Mouse (Mus musculus) midbrain, postnatal 0 days (tissue): ENCODE measurements around the gene Mtor. TPM values are rescaled to one million over a fixed set of nuclear protein-coding genes. Genes with fewer than 3 reads are reported as not detected.
A peak's percentile ranks its signal among the peaks of the same experiment; 100 is the strongest.

Experiments
- ATAC-seq: fragments of 200-750 bp; cut with Nextera tagmentation; 2 replicates; pipeline ENCODE4 v1.8.0; 2017; ENCODE audit warnings: moderate number of reproducible peaks, mild to moderate bottlenecking, moderate TSS enrichment, moderate library complexity; ENCODE audit not compliant: low FRiP score
- DNase-seq: peaks from one replicate; pipeline ENCODE4 v3.0.0-alpha.2; 2015; ENCODE audit warnings: low spot score
- H3K27ac ChIP-seq: fragments of 300-500 bp; sonication (generic); 2 replicates; pipeline ENCODE4 v1.5.1; 2014; ENCODE audit warnings: low read depth, mild to moderate bottlenecking, low read length, mixed read lengths
- H3K27me3 ChIP-seq: fragments of 300-500 bp; sonication (generic); 2 replicates; pipeline ENCODE4 v1.6.1; 2014; ENCODE audit warnings: low read length, control low read depth, mixed read lengths; ENCODE audit not compliant: insufficient read depth
- H3K36me3 ChIP-seq: fragments of 300-500 bp; sonication (generic); 2 replicates; pipeline ENCODE4 v1.6.1; 2014; ENCODE audit warnings: low read length, control low read depth, mixed read lengths; ENCODE audit not compliant: insufficient read depth
- H3K4me1 ChIP-seq: fragments of 300-500 bp; sonication (generic); 2 replicates; pipeline ENCODE4 v1.6.1; 2014; ENCODE audit warnings: mild to moderate bottlenecking, control low read depth, antibody characterized with exemption, low read length, mixed read lengths; ENCODE audit not compliant: insufficient read depth
- H3K4me2 ChIP-seq: fragments of 300-500 bp; sonication (generic); 2 replicates; pipeline ENCODE4 v1.6.1; 2014; ENCODE audit warnings: low read depth, mild to moderate bottlenecking, low read length, mixed read lengths; ENCODE audit not compliant: poor library complexity, severe bottlenecking
- H3K4me3 ChIP-seq: fragments of 300-500 bp; sonication (generic); 2 replicates; pipeline ENCODE4 v1.5.1; 2014; ENCODE audit warnings: low read depth, mild to moderate bottlenecking, low read length, moderate library complexity
- H3K9ac ChIP-seq: fragments of 300-500 bp; sonication (generic); replicated peaks from 2 replicates; pipeline ENCODE4 v1.6.1; 2014; ENCODE audit warnings: mild to moderate bottlenecking, low read length, moderate library complexity, mixed read lengths; ENCODE audit not compliant: poor library complexity, severe bottlenecking
- H3K9me3 ChIP-seq: fragments of 300-500 bp; sonication (generic); 2 replicates; pipeline ENCODE4 v1.6.1; 2016; ENCODE audit warnings: low read length, control low read depth
- CTCF ChIP-seq: IDR thresholded peaks from 2 replicates; pipeline ENCODE4 v1.5.1; 2016; ENCODE audit warnings: antibody characterized with exemption, mild to moderate bottlenecking
- WGBS: fragments of 180-500 bp; shearing (Covaris S2); extraction: QIAGEN DNeasy Blood & Tissue Kit; methylation state at CpG from one replicate; pipeline ENCODE4 v1.1.7; 2014; 5-methylcytosine and 5-hydroxymethylcytosine counted together
- polyA plus RNA-seq: library from polyadenylated mRNA; unstranded; fragments of >200 nt; fragmentation: Nextera tagmentation; extraction: Ambion mirVana; gene quantifications from 2 replicates; pipeline ENCODE4 v1.2.1, GENCODE M21; 2015
- total RNA-seq: library from RNA; depleted of rRNA; stranded (reverse); fragments of >200 nt; gene quantifications from 2 replicates; pipeline ENCODE4 v1.2.3, GENCODE M21; 2014

The Mtor gene
- total and polyA plus RNA-seq, 2 experiments from 2014 or later: 27.8 to 54.5 TPM

DNA sequence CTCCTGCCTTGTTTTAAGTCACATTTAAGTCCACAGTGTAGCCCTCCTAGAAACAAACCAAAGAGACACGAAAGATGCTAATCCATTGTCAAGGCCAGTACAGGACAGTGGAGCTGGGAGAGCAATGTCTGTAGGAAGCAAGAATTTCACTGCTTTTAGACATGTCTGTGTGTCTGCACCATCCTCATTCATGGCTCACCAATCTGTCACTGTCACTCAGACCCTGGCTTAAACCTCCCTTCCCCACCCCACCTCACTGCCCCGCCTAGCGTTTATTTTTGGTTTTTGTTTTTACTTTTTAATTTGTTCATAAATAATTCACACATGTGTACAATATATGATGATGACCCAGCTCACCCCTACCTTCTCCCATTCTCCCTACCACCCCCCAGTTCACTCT, 84.1 kb downstream of the Mtor start:
- no peak overlapping the region for H3K4me3 ChIP-seq
- no peak for TF ChIP-seq CTCF
- no peak overlapping the region for H3K27ac ChIP-seq
- H3K9me3 ChIP-seq: no peaks in the 10 kb centered on the region
- no peak overlapping the region for H3K4me2 ChIP-seq
- H3K27me3 ChIP-seq: no peaks in the 10 kb centered on the region
- H3K4me1 ChIP-seq: no peaks in the 10 kb centered on the region
- no peak overlapping the region for H3K9ac ChIP-seq
- H3K36me3 ChIP-seq: peaks cover 81% of the 10 kb centered on the region
- WGBS: 96% methylated on average over 3 of the region's 3 CpGs
- no peak for DNase-seq
- no peak for ATAC-seq

DNA sequence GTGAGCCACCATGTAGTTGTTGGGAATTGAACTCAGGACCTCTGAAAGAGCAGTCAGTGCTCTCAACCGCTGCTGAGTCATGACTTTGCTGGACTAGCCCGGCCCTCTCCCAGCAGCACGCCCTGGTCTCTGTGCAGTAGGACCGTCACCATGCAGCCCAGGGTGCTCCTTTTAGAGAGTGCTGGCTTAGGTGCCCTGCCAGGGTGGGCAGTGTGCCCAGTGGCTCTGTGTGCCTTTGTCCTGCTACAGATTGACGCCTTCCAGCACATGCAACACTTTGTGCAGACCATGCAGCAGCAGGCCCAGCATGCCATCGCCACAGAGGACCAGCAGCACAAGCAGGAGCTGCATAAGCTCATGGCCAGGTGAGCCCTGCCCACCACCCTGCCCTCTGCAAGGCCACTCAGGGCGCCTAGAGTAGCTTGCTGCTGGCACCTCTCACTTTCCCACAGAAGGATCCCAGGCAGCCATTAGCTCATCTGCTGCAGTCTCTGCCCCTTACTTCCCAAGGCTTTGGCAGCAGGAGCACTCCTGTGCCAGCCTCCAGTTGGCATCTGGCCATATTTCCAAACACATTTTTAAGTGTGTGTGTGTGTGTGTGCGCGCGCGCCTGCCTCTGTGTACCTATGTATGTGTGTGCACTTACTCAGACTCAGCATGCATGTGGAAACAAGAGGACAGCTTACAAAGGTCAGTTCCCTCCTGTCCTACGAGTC, 85.4 kb downstream of the Mtor start:
- H3K9me3 ChIP-seq: no peaks in the 10 kb centered on the region
- H3K9ac ChIP-seq: no peak overlapping the region
- 84% methylated on average over 12 of the region's 12 CpGs for WGBS
- peaks cover 87% of the 10 kb centered on the region for H3K36me3 ChIP-seq
- H3K4me2 ChIP-seq: no peak overlapping the region
- no peak for ATAC-seq
- H3K27me3 ChIP-seq: no peaks in the 10 kb centered on the region
- DNase-seq: peak; percentile 55
- TF ChIP-seq CTCF: no peak
- no peak overlapping the region for H3K4me3 ChIP-seq
- 0 out of 2 replicates have a peak overlapping the region, but pooled peaks have one; percentile 2 for H3K27ac ChIP-seq
- H3K4me1 ChIP-seq: no peaks in the 10 kb centered on the region

DNA sequence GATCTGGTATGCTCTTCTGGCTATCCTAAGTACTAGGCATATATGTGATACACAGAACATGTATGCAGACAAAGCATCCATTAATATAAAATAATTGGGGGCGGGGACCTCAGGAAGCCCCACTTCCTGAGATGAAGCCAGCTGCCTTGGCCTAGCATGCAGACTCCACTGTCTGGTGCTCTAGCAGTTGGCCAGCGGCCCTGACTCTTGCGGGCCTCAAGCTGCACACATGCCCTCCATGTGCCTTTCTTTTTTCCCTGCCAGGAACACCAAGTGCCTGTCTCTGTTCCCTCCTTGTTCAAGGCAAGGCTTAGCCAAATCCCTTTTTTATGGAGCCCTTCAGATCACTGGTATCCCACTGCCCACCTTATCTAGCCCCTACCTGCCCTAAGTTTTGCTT, 87.5 kb downstream of the Mtor start:
- H3K27me3 ChIP-seq: no peaks in the 10 kb centered on the region
- H3K36me3 ChIP-seq: peaks cover 88% of the 10 kb centered on the region
- H3K9me3 ChIP-seq: no peaks in the 10 kb centered on the region
- no peak for ATAC-seq
- no peak overlapping the region for H3K27ac ChIP-seq
- no peak for TF ChIP-seq CTCF
- no peaks in the 10 kb centered on the region for H3K4me1 ChIP-seq
- peak; percentile 17 for DNase-seq
- WGBS: 94% methylated on average over 3 of the region's 3 CpGs
- H3K4me3 ChIP-seq: no peak overlapping the region
- no peak overlapping the region for H3K9ac ChIP-seq
- H3K4me2 ChIP-seq: no peak overlapping the region

DNA sequence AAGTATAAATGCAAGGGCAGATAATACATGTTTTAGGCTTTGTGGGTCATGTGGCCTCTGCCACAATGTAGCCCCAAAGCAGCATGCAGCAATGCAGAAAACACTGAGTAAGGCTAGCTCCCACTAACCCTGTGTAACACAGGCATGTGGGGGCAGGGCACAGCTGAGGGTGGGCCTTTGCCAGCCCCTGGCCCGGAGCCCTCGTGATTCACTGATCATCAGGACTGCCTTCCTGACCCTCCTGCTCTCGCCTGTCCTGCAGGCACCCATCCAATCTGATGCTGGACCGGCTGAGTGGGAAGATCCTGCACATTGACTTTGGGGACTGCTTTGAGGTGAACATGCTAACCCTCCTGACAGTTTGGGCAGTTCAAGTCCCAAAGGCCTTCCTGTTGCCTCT, 100.7 kb downstream of the Mtor start:
- no peak for TF ChIP-seq CTCF
- no peak overlapping the region for H3K4me3 ChIP-seq
- ATAC-seq (no peak), DNase-seq (no peak)
- no peaks in the 10 kb centered on the region for H3K27me3 ChIP-seq
- peaks cover 79% of the 10 kb centered on the region for H3K36me3 ChIP-seq
- H3K4me2 ChIP-seq: no peak overlapping the region
- H3K4me1 ChIP-seq: no peaks in the 10 kb centered on the region
- no peak overlapping the region for H3K27ac ChIP-seq
- H3K9ac ChIP-seq: no peak overlapping the region
- WGBS: 85% methylated on average over 4 of the region's 4 CpGs
- H3K9me3 ChIP-seq: no peaks in the 10 kb centered on the region

DNA sequence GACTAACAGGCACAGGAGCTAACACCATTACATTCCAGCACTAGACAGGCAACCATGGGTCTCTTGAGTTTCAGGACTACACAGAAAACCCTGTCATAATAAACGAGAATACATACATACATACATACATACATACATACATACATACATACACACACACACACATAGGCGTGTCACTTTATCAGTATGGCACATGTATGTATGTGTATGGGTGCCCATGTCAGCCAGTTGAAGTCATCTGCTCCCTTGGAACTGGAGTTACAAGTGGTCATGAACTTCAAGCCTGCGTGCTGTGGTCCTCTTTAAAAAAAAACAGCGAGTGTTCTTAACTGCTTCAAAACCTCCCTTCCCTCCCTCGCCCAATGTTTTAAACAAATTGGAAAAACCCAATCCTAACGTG, 109.4 kb downstream of the Mtor start:
- TF ChIP-seq CTCF: no peak
- 27% methylated on average over 6 of the region's 6 CpGs for WGBS
- H3K36me3 ChIP-seq: peaks cover 65% of the 10 kb centered on the region
- H3K4me3 ChIP-seq: peak overlapping the region; percentile 61
- no peaks in the 10 kb centered on the region; the same call in 1 of the 2 replicates for H3K4me1 ChIP-seq
- H3K9ac ChIP-seq: peak overlapping the region; percentile 93
- H3K27me3 ChIP-seq: no peaks in the 10 kb centered on the region
- H3K4me2 ChIP-seq: peak overlapping the region; percentile 46
- ATAC-seq (peak; percentile 68; the same call in 1 of the 2 replicates), DNase-seq (no peak)
- peak overlapping the region; percentile 91 for H3K27ac ChIP-seq
- no peaks in the 10 kb centered on the region for H3K9me3 ChIP-seq

DNA sequence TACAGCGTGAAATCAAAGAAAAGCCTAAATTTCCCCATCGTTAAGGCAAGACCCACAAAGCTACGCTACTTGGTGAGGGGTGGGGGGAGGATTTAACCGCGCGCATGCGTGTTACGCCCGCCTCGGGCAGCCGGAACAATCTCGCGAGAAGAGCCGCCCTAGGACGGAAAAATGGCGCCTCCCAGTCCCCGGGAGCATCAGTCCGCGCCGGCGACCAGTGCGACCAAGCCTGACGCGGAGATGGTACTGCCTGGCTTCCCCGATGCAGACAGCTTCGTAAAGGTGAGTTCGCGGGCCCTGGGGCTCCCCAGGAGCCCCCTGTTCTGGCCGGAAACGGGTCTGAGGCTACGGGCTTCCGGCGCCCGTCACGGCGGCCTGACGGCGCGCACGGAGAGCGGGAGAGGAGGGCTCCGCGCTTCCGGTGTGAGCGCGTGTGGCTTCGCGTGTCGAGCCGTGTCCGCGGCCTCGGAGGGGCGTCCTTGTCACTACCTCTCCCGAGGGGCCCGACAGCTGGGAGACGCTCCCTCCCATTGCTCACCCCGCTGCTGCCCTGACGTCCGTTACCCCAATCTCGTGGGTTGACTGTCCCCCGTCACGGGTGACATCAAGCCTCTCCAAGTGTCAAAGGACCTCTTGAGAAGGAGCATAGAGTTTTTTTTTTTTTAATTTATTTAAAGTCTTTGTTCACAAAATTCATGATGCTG, 110.0 kb downstream of the Mtor start, which contains the start of gene Exosc10:
Exosc10 (plus strand) TSS at position 133 of the 704 bp plus-strand sequence.
- Histone ChIP-seq H3K4me1 (no peaks in the 10 kb centered on the region; the same call in 1 of the 2 replicates), H3K9me3 (no peaks in the 10 kb centered on the region), H3K9ac (peak within 1 kb of the TSS; percentile 93), H3K4me3 (peak within 1 kb of the TSS; percentile 61), H3K27me3 (no peaks in the 10 kb centered on the region), H3K36me3 (peaks cover 65% of the 10 kb centered on the region), H3K4me2 (peak within 1 kb of the TSS; percentile 46), H3K27ac (peak within 1 kb of the TSS; percentile 91)
- peak; percentile 92 for ATAC-seq
- DNase-seq: peak; percentile 93
- whole genome bisulfite sequencing: under 1% methylated on average over 63 of the region's 63 CpGs
- TF ChIP-seq CTCF: no peak
